Mouse (Mus musculus) spleen, adult 2 months (tissue): Measurements from ENCODE around the gene Olfr1186.
"Not testable (repeated sequence)": the region's sequence is repeated elsewhere in the genome, so short reads cannot be mapped to it uniquely, and the experiment has no call there.

Experiments used
- CTCF ChIP-seq: fragments of 200-500 bp; IDR thresholded peaks from 2 replicates; pipeline ENCODE4 v1.5.1; 2011; ENCODE audit warnings: mild to moderate bottlenecking, inconsistent platforms; ENCODE audit not compliant: insufficient read depth, insufficient read length, insufficient replicate concordance; ENCODE audit errors: extremely low read depth
- POLR2A ChIP-seq: fragments of 200-500 bp; IDR thresholded peaks from 2 replicates; pipeline ENCODE4 v1.6.1; 2011; ENCODE audit warnings: low read depth, low read length, inconsistent platforms

DNA sequence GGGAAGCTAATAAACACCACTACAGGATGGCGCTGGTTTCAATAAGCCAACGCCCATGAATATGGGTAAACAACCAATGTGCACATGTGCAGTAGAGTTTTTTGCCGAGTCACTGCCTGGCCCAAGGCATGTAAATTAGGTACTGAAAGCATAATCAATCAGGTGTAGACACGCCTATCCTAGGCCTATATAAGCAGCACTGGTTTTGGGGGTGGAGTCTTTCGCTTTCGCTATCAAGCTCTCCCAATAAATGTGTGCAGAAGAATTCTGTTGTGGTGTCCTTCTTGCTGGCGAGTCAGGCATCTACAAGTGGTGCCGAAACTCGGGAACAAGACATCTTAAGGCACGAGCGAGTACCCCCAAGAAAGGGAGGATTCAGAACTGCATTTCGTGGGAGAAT lies 54.3 kb downstream of the Olfr1186 start:
- TF ChIP-seq CTCF, POLR2A: not testable (repeated sequence)
